ENCODE assay signal across 9 mouse cellular contexts in genomic region chr12:25189174-25189761, GRCm38 (mm10).
A peak's percentile ranks its signal among the peaks of the same experiment; 100 is the strongest.
DNase-seq lines count a peak whose midpoint lies in the region; ATAC-seq lines count a peak whose summit lies in the region.
"Had no signal": no experiment of that assay in that cellular context is flagged by ENCODE, and none has a peak within 500 bp of the region (broad histone marks: within the 10 kb centered on the region; RNA-seq: fewer than 3 reads in every experiment).

No protein-coding gene starts in this region.

- H3K36me3 ChIP-seq in kidney, embryonic 14.5 days (ENCODE audit: control insufficient read depth, insufficient read depth, low read length) = no peaks in the 10 kb centered on the region
- H3K36me3 ChIP-seq in intestine, embryonic 15.5 days = no peaks in the 10 kb centered on the region
- no peaks in the 10 kb centered on the region for H3K36me3 ChIP-seq in liver, embryonic 12.5 days
- H3K36me3 ChIP-seq in stomach, embryonic 15.5 days = no peaks in the 10 kb centered on the region
- no peaks in the 10 kb centered on the region for H3K36me3 ChIP-seq in kidney, embryonic 16.5 days (ENCODE audit: insufficient read depth, low read length)
- H3K36me3 ChIP-seq in hindbrain, embryonic 11.5 days (ENCODE audit: control insufficient read depth, insufficient read depth, low read length) = no peaks in the 10 kb centered on the region

- 59% methylated on average over 16 of the region's 16 CpGs for WGBS in kidney, embryonic 14.5 days
- WGBS in intestine, embryonic 15.5 days = 57% methylated on average over 16 of the region's 16 CpGs
- WGBS in liver, embryonic 12.5 days (ENCODE audit: insufficient replicate concordance) = 24% methylated on average over 16 of the region's 16 CpGs
- WGBS in stomach, embryonic 15.5 days = 48% methylated on average over 16 of the region's 16 CpGs
- 59% methylated on average over 16 of the region's 16 CpGs for WGBS in kidney, embryonic 16.5 days
- 70% methylated on average over 16 of the region's 16 CpGs for WGBS in hindbrain, embryonic 11.5 days

- H3K9ac ChIP-seq in kidney, embryonic 14.5 days (ENCODE audit: low read depth, low read length) = no peak overlapping the region
- no peak overlapping the region for H3K9ac ChIP-seq in intestine, embryonic 15.5 days
- H3K9ac ChIP-seq in liver, embryonic 12.5 days = no peak overlapping the region
- no peak overlapping the region for H3K9ac ChIP-seq in stomach, embryonic 15.5 days
- H3K9ac ChIP-seq in kidney, embryonic 16.5 days (replicated peaks; ENCODE audit: low read length) = no peak overlapping the region
- no peak overlapping the region for H3K9ac ChIP-seq in hindbrain, embryonic 11.5 days (ENCODE audit: low read depth, low read length)
- H3K9ac ChIP-seq: liver, embryonic 14.5 days had no signal

- no peaks in the 10 kb centered on the region for H3K9me3 ChIP-seq in kidney, embryonic 14.5 days (ENCODE audit: control insufficient read depth, low read length)
- no peaks in the 10 kb centered on the region for H3K9me3 ChIP-seq in intestine, embryonic 15.5 days
- no peaks in the 10 kb centered on the region for H3K9me3 ChIP-seq in liver, embryonic 12.5 days (replicated peaks)
- no peaks in the 10 kb centered on the region for H3K9me3 ChIP-seq in stomach, embryonic 15.5 days
- no peaks in the 10 kb centered on the region; the same call in 1 of the 2 replicates for H3K9me3 ChIP-seq in kidney, embryonic 16.5 days (ENCODE audit: low read length)
- H3K9me3 ChIP-seq in hindbrain, embryonic 11.5 days (ENCODE audit: control insufficient read depth, low read length) = no peaks in the 10 kb centered on the region

- no peak overlapping the region for H3K4me2 ChIP-seq in kidney, embryonic 14.5 days (replicated peaks; ENCODE audit: low read depth, low read length)
- no peak overlapping the region for H3K4me2 ChIP-seq in intestine, embryonic 15.5 days (replicated peaks)
- H3K4me2 ChIP-seq in liver, embryonic 12.5 days = no peak overlapping the region
- H3K4me2 ChIP-seq in stomach, embryonic 15.5 days = no peak overlapping the region
- H3K4me2 ChIP-seq in kidney, embryonic 16.5 days (replicated peaks; ENCODE audit: low read depth, low read length) = no peak overlapping the region
- no peak overlapping the region for H3K4me2 ChIP-seq in hindbrain, embryonic 11.5 days (replicated peaks; ENCODE audit: low read depth, low read length)

- H3K27ac ChIP-seq in kidney, embryonic 14.5 days (ENCODE audit: low read depth, low read length) = no peak overlapping the region
- H3K27ac ChIP-seq in intestine, embryonic 15.5 days = 0 out of 2 replicates have a peak overlapping the region, but pooled peaks have one; percentile 0
- H3K27ac ChIP-seq in liver, embryonic 12.5 days = peak overlapping the region; percentile 22; the same call in 1 of the 2 replicates
- H3K27ac ChIP-seq in stomach, embryonic 15.5 days = peak overlapping the region; percentile 49; the same call in 1 of the 2 replicates
- no peak overlapping the region for H3K27ac ChIP-seq in kidney, embryonic 16.5 days (ENCODE audit: low read length)
- H3K27ac ChIP-seq in hindbrain, embryonic 11.5 days (ENCODE audit: low read depth, low read length) = no peak overlapping the region
- H3K27ac ChIP-seq: liver, embryonic 14.5 days had no signal

- H3K27me3 ChIP-seq in kidney, embryonic 14.5 days (ENCODE audit: control insufficient read depth, insufficient read depth, low read length) = no peaks in the 10 kb centered on the region
- no peaks in the 10 kb centered on the region for H3K27me3 ChIP-seq in intestine, embryonic 15.5 days (replicated peaks)
- H3K27me3 ChIP-seq in liver, embryonic 12.5 days (replicated peaks) = no peaks in the 10 kb centered on the region
- H3K27me3 ChIP-seq in stomach, embryonic 15.5 days (replicated peaks) = no peaks in the 10 kb centered on the region
- H3K27me3 ChIP-seq in kidney, embryonic 16.5 days (ENCODE audit: insufficient read depth, low read length) = no peaks in the 10 kb centered on the region
- H3K27me3 ChIP-seq in hindbrain, embryonic 11.5 days (ENCODE audit: control insufficient read depth, insufficient read depth, low read length) = no peaks in the 10 kb centered on the region

- no peak for ATAC-seq in kidney, embryonic 14.5 days (ENCODE audit: low FRiP score, low TSS enrichment)
- ATAC-seq in frontal cortex, adult (ENCODE audit: low TSS enrichment) = peak; percentile 96
- ATAC-seq in intestine, embryonic 15.5 days = peak; percentile 58
- no peak for ATAC-seq in liver, embryonic 12.5 days
- no peak; the same call in 1 of the 2 replicates for ATAC-seq in stomach, embryonic 15.5 days (ENCODE audit: insufficient read depth, low FRiP score, low read depth)
- ATAC-seq in kidney, embryonic 16.5 days (ENCODE audit: low FRiP score, low TSS enrichment) = no peak
- ATAC-seq in hindbrain, embryonic 11.5 days (ENCODE audit: low FRiP score) = no peak

- DNase-seq in kidney, postnatal 4 days = peak; percentile 37 to 39
- no peak for DNase-seq in hindbrain, embryonic 11.5 days (ENCODE audit: low spot score)

- H3K4me3 ChIP-seq in kidney, embryonic 14.5 days (ENCODE audit: low read length) = no peak overlapping the region
- H3K4me3 ChIP-seq in intestine, embryonic 15.5 days (replicated peaks) = no peak overlapping the region
- no peak overlapping the region for H3K4me3 ChIP-seq in liver, embryonic 12.5 days
- no peak overlapping the region for H3K4me3 ChIP-seq in stomach, embryonic 15.5 days (replicated peaks)
- H3K4me3 ChIP-seq in kidney, embryonic 16.5 days (ENCODE audit: low read length) = no peak overlapping the region
- no peak overlapping the region for H3K4me3 ChIP-seq in hindbrain, embryonic 11.5 days (ENCODE audit: low read depth, low read length)

- no peaks in the 10 kb centered on the region for H3K4me1 ChIP-seq in kidney, embryonic 14.5 days (ENCODE audit: control insufficient read depth, insufficient read depth, low read length)
- H3K4me1 ChIP-seq in intestine, embryonic 15.5 days (replicated peaks) = peaks cover 19% of the 10 kb centered on the region; the same call in 1 of the 2 replicates
- peaks cover 23% of the 10 kb centered on the region for H3K4me1 ChIP-seq in liver, embryonic 12.5 days
- H3K4me1 ChIP-seq in stomach, embryonic 15.5 days = peaks cover 16% of the 10 kb centered on the region; the same call in 1 of the 2 replicates
- H3K4me1 ChIP-seq in kidney, embryonic 16.5 days (ENCODE audit: insufficient read depth, low read length) = 0 out of 2 replicates have a peak, but pooled peaks cover 9% of the 10 kb centered on the region
- H3K4me1 ChIP-seq in hindbrain, embryonic 11.5 days (replicated peaks; ENCODE audit: control insufficient read depth, insufficient read depth, low read length) = no peaks in the 10 kb centered on the region

Comparison
In these comparisons a context has a peak if more than half of its experiments do, and no peak if none do; other contexts are left out.
1. ATAC-seq: peak in frontal cortex, adult (single experiment) and intestine, embryonic 15.5 days (single experiment); none in kidney, embryonic 14.5 days (single experiment), liver, embryonic 12.5 days (single experiment), stomach, embryonic 15.5 days (single experiment), kidney, embryonic 16.5 days (single experiment) and hindbrain, embryonic 11.5 days (single experiment).
2. H3K27ac ChIP-seq: peak in intestine, embryonic 15.5 days (single experiment), liver, embryonic 12.5 days (single experiment) and stomach, embryonic 15.5 days (single experiment); none in kidney, embryonic 14.5 days (single experiment), kidney, embryonic 16.5 days (single experiment) and hindbrain, embryonic 11.5 days (single experiment).